Mouse (Mus musculus): ENCODE results near the gene Phldb2.

- TF ChIP-seq CTCF (IDR thresholded peaks at IDR 0.05; ENCODE audit: low read depth) (peak; percentile 32), EP300 (IDR thresholded peaks at IDR 0.05; ENCODE audit: low read depth) (no peak)
Measured at GRCm38 (mm10) chr16:45816670-45817069, 136.7 kb downstream of the Phldb2 start.
